Mouse (Mus musculus) hindbrain, embryonic 14.5 days (tissue): Measurements from ENCODE around the gene Fam13c. TPM values are rescaled to one million over a fixed set of nuclear protein-coding genes. Genes with fewer than 3 reads are reported as not detected.

ENCODE experiments used
- ATAC-seq: fragments of 200-750 bp; cut with Nextera tagmentation; 2 replicates; pipeline ENCODE4 v1.8.0; 2017; ENCODE audit warnings: moderate number of reproducible peaks, mild to moderate bottlenecking, moderate TSS enrichment, moderate library complexity; ENCODE audit not compliant: low FRiP score
- DNase-seq: peaks from one replicate; pipeline ENCODE4 v3.0.0-alpha.2; 2015; ENCODE audit warnings: low spot score
- H3K27ac ChIP-seq: fragments of 300-500 bp; sonication (generic); 2 replicates; pipeline ENCODE4 v1.5.1; 2014; ENCODE audit warnings: mild to moderate bottlenecking, moderate library complexity
- H3K27me3 ChIP-seq: fragments of 300-500 bp; sonication (generic); 2 replicates; pipeline ENCODE4 v1.6.1; 2014; ENCODE audit warnings: mild to moderate bottlenecking, low read length, mixed read lengths; ENCODE audit not compliant: control insufficient read depth, insufficient read depth
- H3K36me3 ChIP-seq: fragments of 300-500 bp; sonication (generic); replicated peaks from 2 replicates; pipeline ENCODE4 v1.6.1; 2014; ENCODE audit not compliant: control insufficient read depth, insufficient read depth
- H3K4me1 ChIP-seq: fragments of 300-500 bp; sonication (generic); replicated peaks from 2 replicates; pipeline ENCODE4 v1.6.1; 2014; ENCODE audit warnings: antibody characterized with exemption, low read length, mixed read lengths; ENCODE audit not compliant: control insufficient read depth, insufficient read depth
- H3K4me2 ChIP-seq: fragments of 300-500 bp; sonication (generic); replicated peaks from 2 replicates; pipeline ENCODE4 v1.6.1; 2014; ENCODE audit warnings: mild to moderate bottlenecking, moderate library complexity
- H3K4me3 ChIP-seq: fragments of 300-500 bp; sonication (generic); replicated peaks from 2 replicates; pipeline ENCODE4 v1.5.1; 2014; ENCODE audit warnings: mild to moderate bottlenecking, low read length
- H3K9ac ChIP-seq: fragments of 300-500 bp; sonication (generic); 2 replicates; pipeline ENCODE4 v1.6.1; 2014
- H3K9me3 ChIP-seq: fragments of 300-500 bp; sonication (generic); 2 replicates; pipeline ENCODE4 v1.6.1; 2016; ENCODE audit warnings: low read length; ENCODE audit not compliant: control insufficient read depth
- WGBS: fragments of 180-500 bp; shearing (Covaris S2); extraction: QIAGEN DNeasy Blood & Tissue Kit; methylation state at CpG from one replicate; pipeline ENCODE4 v1.1.7; 2014; 5-methylcytosine and 5-hydroxymethylcytosine counted together
- polyA plus RNA-seq: library from polyadenylated mRNA; unstranded; fragments of >200 nt; fragmentation: Nextera tagmentation; extraction: Ambion mirVana; gene quantifications from 2 replicates; pipeline ENCODE4 v1.2.1, GENCODE M21; 2014

The Fam13c gene
- polyA plus RNA-seq, 1 experiment from 2014 or later: 28.2 TPM

- Histone ChIP-seq H3K9ac (peak overlapping the region; percentile 77), H3K9me3 (0 out of 2 replicates have a peak, but pooled peaks cover 3% of the 10 kb centered on the region), H3K27ac (peak overlapping the region; percentile 89), H3K36me3 (no peaks in the 10 kb centered on the region), H3K27me3 (no peaks in the 10 kb centered on the region), H3K4me2 (peak overlapping the region; percentile 81), H3K4me3 (peak overlapping the region; percentile 51), H3K4me1 (peaks cover 20% of the 10 kb centered on the region)
- under 1% methylated on average over 102 of the region's 124 CpGs for WGBS
- peak; percentile 93 for DNase-seq
- ATAC-seq: peak; percentile 94
These were observed 159.0 kb downstream of the Fam13c start for GRCm38 (mm10) chr10:70599126-70599924.

GRCm38 (mm10) chr10:70599925-70600305 is 159.6 kb downstream of the Fam13c start:
- under 1% methylated on average over 28 of the region's 28 CpGs for WGBS
- Histone ChIP-seq H3K4me2 (peak overlapping the region; percentile 81), H3K36me3 (no peaks in the 10 kb centered on the region), H3K27me3 (no peaks in the 10 kb centered on the region), H3K4me3 (peak overlapping the region; percentile 51), H3K4me1 (peaks cover 19% of the 10 kb centered on the region), H3K9ac (peak overlapping the region; percentile 77), H3K9me3 (0 out of 2 replicates have a peak, but pooled peaks cover 3% of the 10 kb centered on the region), H3K27ac (peak overlapping the region; percentile 89)
- ATAC-seq: peak; percentile 52
- no peak for DNase-seq

Other genes with a start within 250 kb of the Fam13c start
- gene Mrln, start 235.8 kb upstream of the Fam13c start, polyA plus RNA-seq: 0.55 and 0.59 TPM in 2 replicates
- gene Slc16a9, start 195.4 kb upstream of the Fam13c start, polyA plus RNA-seq: 1.8 and 2.6 TPM in 2 replicates
- gene Phyhipl, start 215.5 kb downstream of the Fam13c start, polyA plus RNA-seq: 287 and 318 TPM in 2 replicates